Mouse (Mus musculus) intestine, postnatal 0 days (tissue): Measurements from ENCODE around the gene Nsf. TPM values are rescaled to one million over a fixed set of nuclear protein-coding genes. Genes with fewer than 3 reads are reported as not detected.

Experiments used
- ATAC-seq: fragments of 200-750 bp; cut with Nextera tagmentation; 2 replicates; pipeline ENCODE4 v1.8.0; 2017; ENCODE audit warnings: mild to moderate bottlenecking, moderate TSS enrichment, moderate library complexity
- H3K27ac ChIP-seq: fragments of 300-500 bp; sonication (generic); 2 replicates; pipeline ENCODE4 v1.5.1; 2014; ENCODE audit warnings: mild to moderate bottlenecking, low read depth, low read length, moderate library complexity
- H3K27me3 ChIP-seq: fragments of 300-500 bp; sonication (generic); replicated peaks from 2 replicates; pipeline ENCODE4 v1.6.1; 2014; ENCODE audit warnings: low read length, mixed read lengths; ENCODE audit not compliant: control insufficient read depth, insufficient read depth
- H3K36me3 ChIP-seq: fragments of 300-500 bp; sonication (generic); 2 replicates; pipeline ENCODE4 v1.6.1; 2014; ENCODE audit warnings: mild to moderate bottlenecking, moderate library complexity; ENCODE audit not compliant: control insufficient read depth, insufficient read depth
- H3K4me1 ChIP-seq: fragments of 300-500 bp; sonication (generic); replicated peaks from 2 replicates; pipeline ENCODE4 v1.6.1; 2014; ENCODE audit warnings: antibody characterized with exemption, low read length, mixed read lengths; ENCODE audit not compliant: control insufficient read depth, insufficient read depth
- H3K4me2 ChIP-seq: fragments of 300-500 bp; sonication (generic); replicated peaks from 2 replicates; pipeline ENCODE4 v1.6.1; 2014; ENCODE audit warnings: low read depth, mild to moderate bottlenecking, moderate library complexity
- H3K4me3 ChIP-seq: fragments of 300-500 bp; sonication (generic); 2 replicates; pipeline ENCODE4 v1.5.1; 2014; ENCODE audit warnings: low read depth, low read length
- H3K9ac ChIP-seq: fragments of 300-500 bp; sonication (generic); 2 replicates; pipeline ENCODE4 v1.6.1; 2014; ENCODE audit warnings: mild to moderate bottlenecking, low read depth, low read length
- H3K9me3 ChIP-seq: fragments of 300-500 bp; sonication (generic); 2 replicates; pipeline ENCODE4 v1.6.1; 2016; ENCODE audit warnings: mixed run types; ENCODE audit not compliant: control insufficient read depth
- CTCF ChIP-seq: sonication (generic); IDR thresholded peaks from 2 replicates; pipeline ENCODE4 v1.5.1; 2016; ENCODE audit warnings: low read depth, mild to moderate bottlenecking, control low read depth, antibody characterized with exemption, moderate library complexity
- WGBS: fragments of 180-500 bp; shearing (Covaris S2); extraction: QIAGEN DNeasy Blood & Tissue Kit; methylation state at CpG from one replicate; pipeline ENCODE4 v1.1.7; 2014; 5-methylcytosine and 5-hydroxymethylcytosine counted together
- polyA plus RNA-seq: library from polyadenylated mRNA; unstranded; fragments of >200 nt; fragmentation: Nextera tagmentation; extraction: Ambion mirVana; gene quantifications from 2 replicates; pipeline ENCODE4 v1.2.1, GENCODE M21; 2015

Nsf gene
- polyA plus RNA-seq, 1 experiment from 2014 or later, result 41.4 TPM

DNA sequence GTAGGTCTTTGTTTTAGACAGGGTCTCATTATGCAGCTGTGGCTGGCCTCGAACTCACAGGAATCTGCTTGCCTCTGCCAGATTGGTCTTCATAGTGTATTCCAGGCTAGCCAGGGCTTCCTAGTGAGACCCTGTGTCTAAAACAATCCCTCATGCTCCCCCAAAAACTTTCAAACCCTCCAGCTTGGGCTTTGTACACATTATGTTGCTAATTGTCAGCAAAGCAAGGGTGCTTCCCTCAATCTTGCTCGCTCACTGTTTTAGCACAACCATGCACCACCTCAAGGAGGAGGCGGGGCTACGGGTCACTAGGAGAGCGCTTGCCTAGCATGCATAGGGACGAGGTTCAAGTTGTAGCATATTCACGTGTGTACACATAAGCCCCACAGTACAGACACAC is 125.0 kb downstream of the Nsf start:
- H3K4me3 ChIP-seq, result no peak overlapping the region
- 75% methylated on average over 7 of the region's 7 CpGs for WGBS

DNA sequence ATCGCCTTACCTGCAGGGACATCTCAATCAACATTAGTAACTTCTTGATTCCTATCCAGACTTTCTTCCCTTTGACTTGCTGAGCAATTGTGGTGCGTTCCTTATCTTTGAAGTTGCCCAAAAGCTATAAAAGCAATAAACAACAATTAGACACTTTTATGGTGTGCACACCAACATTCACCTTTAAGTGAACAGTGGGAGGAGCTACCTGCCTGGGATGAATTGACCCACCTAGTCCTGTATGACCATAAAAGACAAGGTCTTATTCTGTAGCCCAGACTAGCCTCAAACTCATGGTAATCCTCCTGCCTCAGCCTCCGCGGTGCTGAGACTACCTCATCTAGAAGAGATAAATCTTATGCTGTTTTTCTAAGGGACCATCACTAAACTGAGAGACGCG is 126.7 kb downstream of the Nsf start:
- H3K4me3 ChIP-seq, result no peak overlapping the region
- no peaks in the 10 kb centered on the region for H3K27me3 ChIP-seq
- peaks cover 43% of the 10 kb centered on the region for H3K36me3 ChIP-seq
- 0 out of 2 replicates have a peak, but pooled peaks have one; percentile 33 for ATAC-seq
- no peaks in the 10 kb centered on the region for H3K4me1 ChIP-seq
- WGBS, result 68% methylated on average over 6 of the region's 6 CpGs
- H3K9ac ChIP-seq, result no peak overlapping the region
- H3K4me2 ChIP-seq, result no peak overlapping the region
- no peak for TF ChIP-seq CTCF
- H3K27ac ChIP-seq, result no peak overlapping the region
- H3K9me3 ChIP-seq, result no peaks in the 10 kb centered on the region

More for the DNA sequence above, 125.0 kb downstream of the Nsf start:
- no peak for TF ChIP-seq CTCF
- Histone ChIP-seq H3K27ac (no peak overlapping the region), H3K9me3 (no peaks in the 10 kb centered on the region), H3K4me2 (no peak overlapping the region), H3K9ac (no peak overlapping the region), H3K27me3 (no peaks in the 10 kb centered on the region), H3K4me1 (no peaks in the 10 kb centered on the region), H3K36me3 (peaks cover 29% of the 10 kb centered on the region; the same call in 1 of the 2 replicates)
- ATAC-seq, result no peak

DNA sequence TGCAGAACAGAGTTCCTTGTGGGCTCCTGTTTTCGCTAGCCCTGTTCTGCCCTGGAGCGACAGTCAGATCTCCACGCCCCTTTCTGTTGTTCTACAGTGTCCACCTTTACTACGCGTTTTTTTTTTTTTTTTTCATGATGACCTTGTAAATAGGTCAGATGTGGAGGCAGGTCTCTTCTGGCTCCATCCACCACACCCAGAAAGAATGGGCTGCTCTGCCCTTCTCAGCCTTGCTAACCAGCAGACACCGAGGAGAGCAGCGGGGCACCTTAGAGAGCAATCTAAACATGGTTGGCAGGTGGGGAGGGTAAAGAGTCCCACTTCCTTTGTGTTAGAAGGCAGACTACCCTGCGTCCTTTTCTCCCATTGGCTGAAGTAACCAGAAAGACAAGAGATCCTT is 137.1 kb downstream of the Nsf start:
- TF ChIP-seq CTCF, result no peak
- H3K27me3 ChIP-seq, result peaks cover 9% of the 10 kb centered on the region; the same call in 1 of the 2 replicates
- H3K27ac ChIP-seq, result no peak overlapping the region
- H3K36me3 ChIP-seq, result no peaks in the 10 kb centered on the region
- H3K4me1 ChIP-seq, result peaks cover 8% of the 10 kb centered on the region; the same call in 1 of the 2 replicates
- WGBS, result 85% methylated on average over 8 of the region's 8 CpGs
- no peak overlapping the region for H3K9ac ChIP-seq
- no peak for ATAC-seq
- H3K4me2 ChIP-seq, result no peak overlapping the region
- no peaks in the 10 kb centered on the region for H3K9me3 ChIP-seq
- no peak overlapping the region for H3K4me3 ChIP-seq

DNA sequence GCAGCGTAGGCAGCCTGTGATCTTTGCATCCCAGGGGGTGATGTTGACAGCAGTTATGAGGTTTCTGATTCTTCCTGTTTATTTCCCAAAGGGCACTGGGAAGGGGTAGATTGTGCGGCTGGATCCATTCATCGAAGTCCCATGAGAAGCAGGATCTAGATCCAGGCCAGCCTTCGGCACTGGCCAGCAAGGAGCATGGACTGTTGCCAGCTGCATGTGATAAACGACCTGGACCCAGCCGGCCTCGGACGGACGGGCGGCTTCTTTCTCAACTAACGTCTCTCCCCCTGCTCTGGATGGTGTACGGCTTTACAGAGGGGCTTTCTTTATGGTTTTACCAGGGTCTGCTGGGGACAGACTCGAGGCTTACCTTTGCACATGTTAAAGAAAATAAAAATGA is 137.9 kb downstream of the Nsf start:
- Histone ChIP-seq H3K4me1 (peaks cover 8% of the 10 kb centered on the region; the same call in 1 of the 2 replicates), H3K4me3 (no peak overlapping the region), H3K27me3 (peaks cover 16% of the 10 kb centered on the region), H3K27ac (no peak overlapping the region), H3K4me2 (no peak overlapping the region), H3K36me3 (no peaks in the 10 kb centered on the region), H3K9ac (no peak overlapping the region), H3K9me3 (no peaks in the 10 kb centered on the region)
- ATAC-seq, result no peak
- 72% methylated on average over 13 of the region's 13 CpGs for WGBS
- no peak for TF ChIP-seq CTCF

DNA sequence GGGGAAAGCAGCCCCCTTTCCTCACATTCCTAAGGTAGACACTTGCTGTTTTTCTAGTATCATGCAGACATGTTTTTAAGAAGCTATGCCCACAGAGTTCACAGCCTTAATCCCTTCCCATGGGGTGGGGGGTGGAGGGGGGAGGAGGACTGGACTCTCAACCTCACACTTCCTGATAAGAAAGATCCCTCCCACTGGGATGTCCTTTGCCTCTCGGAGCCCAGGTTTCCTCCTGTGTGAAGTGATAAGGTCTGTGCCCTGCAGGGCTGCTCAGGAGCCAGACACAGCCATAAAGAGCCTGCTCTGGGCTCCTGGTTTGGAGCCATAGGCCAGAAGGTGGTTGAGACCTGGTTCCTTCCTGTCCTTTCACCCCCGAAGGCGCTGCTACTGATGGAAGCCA is 139.0 kb downstream of the Nsf start:
- Histone ChIP-seq H3K4me1 (peaks cover 8% of the 10 kb centered on the region; the same call in 1 of the 2 replicates), H3K9me3 (no peaks in the 10 kb centered on the region), H3K27ac (no peak overlapping the region), H3K27me3 (peaks cover 28% of the 10 kb centered on the region), H3K4me2 (no peak overlapping the region), H3K36me3 (no peaks in the 10 kb centered on the region), H3K9ac (no peak overlapping the region), H3K4me3 (no peak overlapping the region)
- TF ChIP-seq CTCF, result 0 out of 2 replicates have a peak, but pooled peaks have one; percentile 8
- 9% methylated on average over 3 of the region's 3 CpGs for WGBS
- peak; percentile 82 for ATAC-seq

DNA sequence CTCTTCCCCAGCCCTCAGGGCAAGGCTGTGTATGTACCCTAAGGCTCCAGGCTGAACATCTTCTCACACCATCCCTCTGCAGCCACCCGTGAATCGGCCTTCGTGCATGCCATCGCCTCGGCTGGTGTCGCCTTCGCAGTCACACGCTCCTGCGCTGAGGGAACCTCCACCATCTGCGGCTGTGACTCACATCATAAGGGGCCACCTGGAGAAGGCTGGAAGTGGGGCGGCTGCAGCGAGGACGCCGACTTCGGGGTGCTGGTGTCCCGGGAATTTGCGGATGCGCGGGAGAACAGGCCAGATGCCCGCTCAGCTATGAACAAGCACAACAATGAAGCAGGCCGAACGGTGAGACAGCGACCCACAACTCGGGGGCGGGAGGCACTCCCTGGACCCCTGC is 142.6 kb downstream of the Nsf start:
- Histone ChIP-seq H3K36me3 (no peaks in the 10 kb centered on the region), H3K9me3 (no peaks in the 10 kb centered on the region), H3K4me2 (no peak overlapping the region), H3K4me3 (no peak overlapping the region), H3K4me1 (peaks cover 8% of the 10 kb centered on the region; the same call in 1 of the 2 replicates), H3K27ac (no peak overlapping the region), H3K9ac (no peak overlapping the region), H3K27me3 (peaks cover 58% of the 10 kb centered on the region)
- 82% methylated on average over 25 of the region's 25 CpGs for WGBS
- ATAC-seq, result no peak
- no peak for TF ChIP-seq CTCF

DNA sequence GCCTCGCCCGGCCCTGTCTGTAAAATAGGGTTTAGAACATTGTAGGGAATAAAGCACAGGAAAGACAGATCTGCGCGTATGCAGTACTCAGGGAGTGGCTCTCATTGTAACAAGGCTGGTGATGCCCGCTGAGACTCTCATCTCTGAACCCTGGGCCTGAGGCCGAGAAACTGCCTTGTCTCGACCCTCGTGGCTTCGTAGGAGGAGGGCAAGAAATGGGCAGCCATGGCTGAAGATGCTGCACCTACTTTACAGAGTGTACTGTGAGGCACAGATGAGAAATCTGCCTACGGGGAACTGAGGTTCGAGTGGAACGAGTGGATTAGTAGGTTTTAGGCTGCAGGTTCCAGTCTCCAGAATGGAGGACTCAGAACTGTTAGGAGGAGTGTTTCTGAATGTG is 143.2 kb downstream of the Nsf start:
- Histone ChIP-seq H3K27me3 (peaks cover 58% of the 10 kb centered on the region), H3K36me3 (no peaks in the 10 kb centered on the region), H3K4me1 (peaks cover 7% of the 10 kb centered on the region; the same call in 1 of the 2 replicates), H3K27ac (no peak overlapping the region), H3K4me2 (peak overlapping the region; percentile 99), H3K9ac (no peak overlapping the region), H3K4me3 (peak overlapping the region; percentile 57), H3K9me3 (no peaks in the 10 kb centered on the region)
- 38% methylated on average over 12 of the region's 12 CpGs for WGBS
- TF ChIP-seq CTCF, result no peak
- ATAC-seq, result no peak
